Comparison of ENCODE assay signal across 8 mouse cellular contexts in genomic region chr9:45839139-45839981, GRCm38 (mm10). TPM values are rescaled to one million over a fixed set of nuclear protein-coding genes. Genes with fewer than 3 reads are reported as not detected.
DNase-seq lines count a peak whose midpoint lies in the region; ATAC-seq and TF ChIP-seq lines count a peak whose summit lies in the region.

No protein-coding gene starts in this region.

- WGBS in kidney, adult 2 months = 6% methylated on average over 17 of the region's 17 CpGs
- 15% methylated on average over 17 of the region's 17 CpGs for WGBS in embryonic facial prominence, embryonic 11.5 days
- WGBS in liver, embryonic 11.5 days = 15% methylated on average over 17 of the region's 17 CpGs

- no peak for TF ChIP-seq CTCF in kidney, adult 2 months (conservative IDR thresholded peaks at IDR 0.05; ENCODE audit: insufficient read depth, insufficient read length, low read depth, low read length)

- H3K4me2 ChIP-seq in embryonic facial prominence, embryonic 11.5 days (ENCODE audit: low read depth, low read length) = peak overlapping the region; percentile 96
- peak overlapping the region; percentile 88 for H3K4me2 ChIP-seq in liver, embryonic 11.5 days

- H3K36me3 ChIP-seq in kidney, adult 2 months (ENCODE audit: control insufficient read depth, insufficient read depth, low read length) = no peaks in the 10 kb centered on the region
- H3K36me3 ChIP-seq in embryonic facial prominence, embryonic 11.5 days (replicated peaks; ENCODE audit: control insufficient read depth, insufficient read depth, low read depth, low read length) = no peaks in the 10 kb centered on the region
- no peaks in the 10 kb centered on the region for H3K36me3 ChIP-seq in liver, embryonic 11.5 days (ENCODE audit: control insufficient read depth, insufficient read depth, low read length)

- no peak for TF ChIP-seq POLR2A in kidney, adult 2 months (IDR thresholded peaks at IDR 0.05; ENCODE audit: low read depth, low read length)

- ATAC-seq in embryonic facial prominence, embryonic 11.5 days (replicated peaks; ENCODE audit: insufficient number of reproducible peaks, low FRiP score, low TSS enrichment, low read depth) = peak; percentile 29; the same call in 1 of the 2 replicates
- peak; percentile 36 for ATAC-seq in liver, embryonic 11.5 days (replicated peaks; ENCODE audit: low FRiP score)

- DNase-seq in kidney, adult 2 months = peak; percentile 12
- no peak for DNase-seq in kidney, adult 18-20 months
- DNase-seq in embryonic facial prominence, embryonic 11.5 days (ENCODE audit: low spot score) = no peak
- DNase-seq in heart, postnatal 4 days = peak; percentile 56
- no peak for DNase-seq in liver, embryonic 11.5 days (ENCODE audit: low spot score)
- DNase-seq in neural tube, embryonic 10.5 days (ENCODE audit: extremely low spot score, low spot score) = peak; percentile 15
- no peak for DNase-seq in B cell, adult 2 months
- no peak for DNase-seq in urinary bladder, postnatal 4 days (ENCODE audit: low spot score in 2 of 2)

- peak overlapping the region; percentile 84 for H3K4me3 ChIP-seq in kidney, adult 2 months (ENCODE audit: insufficient read depth, low read depth, low read length)
- H3K4me3 ChIP-seq in embryonic facial prominence, embryonic 11.5 days (ENCODE audit: low read depth, low read length) = peak overlapping the region; percentile 81
- peak overlapping the region; percentile 71 for H3K4me3 ChIP-seq in liver, embryonic 11.5 days (ENCODE audit: low read depth, low read length)

- H3K9ac ChIP-seq in embryonic facial prominence, embryonic 11.5 days (replicated peaks; ENCODE audit: low read length) = peak overlapping the region; percentile 82
- peak overlapping the region; percentile 71 for H3K9ac ChIP-seq in liver, embryonic 11.5 days (ENCODE audit: low read depth, low read length)

- H3K4me1 ChIP-seq in kidney, adult 2 months (ENCODE audit: control insufficient read depth, insufficient read depth, low read length) = peaks cover 9% of the 10 kb centered on the region
- H3K4me1 ChIP-seq in embryonic facial prominence, embryonic 11.5 days (ENCODE audit: control insufficient read depth, insufficient read depth, low read length) = no peaks in the 10 kb centered on the region; the same call in 1 of the 2 replicates
- peaks cover 17% of the 10 kb centered on the region for H3K4me1 ChIP-seq in liver, embryonic 11.5 days (replicated peaks; ENCODE audit: control insufficient read depth, insufficient read depth, low read length)

- no peaks in the 10 kb centered on the region for H3K27me3 ChIP-seq in kidney, adult 2 months (replicated peaks; ENCODE audit: control insufficient read depth, insufficient read depth, low read length)
- H3K27me3 ChIP-seq in embryonic facial prominence, embryonic 11.5 days (ENCODE audit: control insufficient read depth, insufficient read depth, low read length) = no peaks in the 10 kb centered on the region
- 0 out of 2 replicates have a peak, but pooled peaks cover 6% of the 10 kb centered on the region for H3K27me3 ChIP-seq in liver, embryonic 11.5 days (replicated peaks; ENCODE audit: control insufficient read depth, insufficient read depth, low read length)

- peak overlapping the region; percentile 58 for H3K27ac ChIP-seq in kidney, adult 2 months (ENCODE audit: insufficient read depth, low read depth, low read length)
- H3K27ac ChIP-seq in embryonic facial prominence, embryonic 11.5 days (replicated peaks; ENCODE audit: low read depth, low read length) = no peak overlapping the region
- H3K27ac ChIP-seq in liver, embryonic 11.5 days (ENCODE audit: low read depth, low read length) = peak overlapping the region; percentile 52

- no peaks in the 10 kb centered on the region for H3K9me3 ChIP-seq in embryonic facial prominence, embryonic 11.5 days (replicated peaks; ENCODE audit: control insufficient read depth, low read length)
- H3K9me3 ChIP-seq in liver, embryonic 11.5 days (ENCODE audit: control insufficient read depth, low read length) = no peaks in the 10 kb centered on the region

RNA-seq across cellular contexts. Expression of gene Bace1, which starts 1.0 kb away (rescaled TPM):
- 26.8 and 31.7 TPM in 2 replicates for polyA plus RNA-seq in kidney, adult 2 months (2012; rRNA removed)
- 17.8 and 22.8 TPM in 2 replicates for polyA plus RNA-seq in embryonic facial prominence, embryonic 11.5 days (2014; fragmentation: Nextera tagmentation; extraction: Ambion mirVana)
- total RNA-seq in heart, postnatal 4 days (2021) = 10 to 100 TPM; 38.3 to 41.3 TPM
- 12.9 and 14.6 TPM in 2 replicates for polyA plus RNA-seq in liver, embryonic 11.5 days (2014; fragmentation: Nextera tagmentation; extraction: Ambion mirVana)

RNA-seq across cellular contexts. Expression of gene Cep164, which starts 10.9 kb away (rescaled TPM):
- polyA plus RNA-seq in kidney, adult 2 months (2012; rRNA removed) = 14.6 and 17.8 TPM in 2 replicates
- polyA plus RNA-seq in embryonic facial prominence, embryonic 11.5 days (2014; fragmentation: Nextera tagmentation; extraction: Ambion mirVana) = 21.7 and 22.0 TPM in 2 replicates
- 10 to 100 TPM; 13.9 to 15.7 TPM for total RNA-seq in heart, postnatal 4 days (2021)
- 10.3 and 12.9 TPM in 2 replicates for polyA plus RNA-seq in liver, embryonic 11.5 days (2014; fragmentation: Nextera tagmentation; extraction: Ambion mirVana)

Comparison
In these comparisons a context has a peak if more than half of its experiments do, and no peak if none do; other contexts are left out.
1. DNase-seq: peak in kidney, adult 2 months (single experiment), heart, postnatal 4 days (single experiment) and neural tube, embryonic 10.5 days (single experiment); none in kidney, adult 18-20 months (single experiment), embryonic facial prominence, embryonic 11.5 days (single experiment), liver, embryonic 11.5 days (single experiment), B cell, adult 2 months (0 of 2) and urinary bladder, postnatal 4 days (0 of 2).
2. Peak in every context shown above with its lines, with median percentiles within 50 percentile points of each other: H3K4me3 ChIP-seq.